Mouse (Mus musculus) bone marrow, adult 2 months (tissue): ENCODE measurements at regions not wholly inside any gene's neighbourhood (a gene's known extent, or its start where the extent isn't known, plus 50 kb on each side); places are given as distances from the start of the nearest gene placed in this dataset.
A peak's percentile ranks its signal among the peaks of the same experiment; 100 is the strongest.

Source experiments
- H3K27ac ChIP-seq: fragments of 200-500 bp; 2 replicates; pipeline ENCODE4 v1.5.1; 2012; ENCODE audit warnings: low read depth, mild to moderate bottlenecking, control low read depth, inconsistent platforms, low read length; ENCODE audit not compliant: control insufficient read depth, poor library complexity, insufficient read depth
- H3K4me1 ChIP-seq: fragments of 200-500 bp; 2 replicates; pipeline ENCODE4 v1.6.1; 2011; ENCODE audit warnings: low read length; ENCODE audit not compliant: control insufficient read depth, insufficient read depth
- H3K4me3 ChIP-seq: fragments of 200-500 bp; replicated peaks from 2 replicates; pipeline ENCODE3; 2011; ENCODE audit warnings: mild to moderate bottlenecking, low read depth, low read length, control low read depth; ENCODE audit not compliant: control insufficient read depth
- CTCF ChIP-seq: fragments of 200-500 bp; IDR thresholded peaks from 2 replicates; pipeline ENCODE4 v1.5.1; 2011; ENCODE audit warnings: low read length, control low read depth; ENCODE audit not compliant: control insufficient read depth, insufficient read depth
- POLR2A ChIP-seq: fragments of 200-500 bp; IDR thresholded peaks from 2 replicates; pipeline ENCODE4 v1.6.1; 2011; ENCODE audit warnings: low read depth, mild to moderate bottlenecking, control low read depth, low read length, borderline replicate concordance; ENCODE audit not compliant: control insufficient read depth
- WGBS: fragments of 180-500 bp; shearing (Covaris S2); methylation state at CpG from one replicate; pipeline ENCODE4 v1.1.7; 2018; 5-methylcytosine and 5-hydroxymethylcytosine counted together

DNA sequence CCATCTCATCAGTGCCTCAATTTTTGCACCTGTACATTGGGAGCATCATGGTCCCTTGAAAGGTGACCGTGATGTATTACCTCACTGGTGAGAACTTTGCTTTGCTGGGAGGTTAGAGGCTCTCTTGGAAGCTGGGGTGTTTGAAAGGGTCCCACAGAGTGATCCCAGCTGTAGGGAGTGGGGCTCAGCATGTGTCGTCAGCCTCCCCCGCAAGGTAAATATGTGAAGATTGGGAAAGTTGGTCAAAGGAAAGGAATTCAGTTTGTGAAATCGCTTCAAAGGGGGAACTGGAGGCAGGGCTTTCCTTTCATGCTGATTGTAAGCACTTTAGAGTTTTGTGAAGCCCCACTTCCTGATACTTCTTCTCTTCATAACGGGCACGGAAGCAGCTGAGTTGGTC, 299.5 kb downstream of the 4933412E24Rik start:
- H3K4me1 ChIP-seq, result peaks cover 13% of the 10 kb centered on the region
- no peak overlapping the region for H3K27ac ChIP-seq
- TF ChIP-seq POLR2A, result no peak
- TF ChIP-seq CTCF, result no peak
- H3K4me3 ChIP-seq, result no peak overlapping the region
- 17% methylated on average over 6 of the region's 6 CpGs for WGBS

DNA sequence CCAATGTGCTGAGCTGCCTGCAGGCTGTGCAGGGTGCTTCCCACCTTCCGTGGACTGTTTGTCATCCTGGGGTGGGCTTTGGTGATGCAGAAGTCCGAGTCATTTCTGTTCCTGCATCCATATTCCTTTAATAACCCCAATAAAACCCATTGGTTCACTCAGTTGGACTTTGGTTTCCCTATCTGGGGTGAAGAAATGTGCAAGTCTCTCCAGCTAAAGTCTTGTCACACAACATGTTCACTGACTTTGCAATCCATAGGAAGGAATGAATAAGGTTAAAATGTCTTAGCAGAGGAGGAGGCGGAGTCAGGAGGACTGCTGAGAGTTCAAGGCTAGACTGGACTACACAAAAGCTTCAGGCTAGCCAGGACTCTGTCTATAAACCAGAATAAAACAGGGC, 300.5 kb downstream of the 4933412E24Rik start:
- Histone ChIP-seq H3K4me3 (no peak overlapping the region), H3K27ac (no peak overlapping the region), H3K4me1 (peaks cover 10% of the 10 kb centered on the region)
- 73% methylated on average over 3 of the region's 3 CpGs for WGBS
- TF ChIP-seq POLR2A (no peak), CTCF (no peak)

- H3K27ac ChIP-seq, result peak overlapping the region; percentile 30; the same call in 1 of the 2 replicates
- no peak overlapping the region for H3K4me3 ChIP-seq
- TF ChIP-seq CTCF (no peak), POLR2A (no peak)
- H3K4me1 ChIP-seq, result peaks cover 11% of the 10 kb centered on the region
- WGBS, result 27% methylated on average over 8 of the region's 8 CpGs
Measured at GRCm38 (mm10) chr15:59713965-59714739, 302.3 kb downstream of the 4933412E24Rik start.

- WGBS, result 23% methylated on average over 5 of the region's 5 CpGs
- Histone ChIP-seq H3K4me3 (no peak overlapping the region), H3K27ac (peak overlapping the region; percentile 29; the same call in 1 of the 2 replicates), H3K4me1 (peaks cover 16% of the 10 kb centered on the region)
- TF ChIP-seq CTCF, result no peak
- no peak for TF ChIP-seq POLR2A
Measured at GRCm38 (mm10) chr15:59712077-59712752, 304.2 kb downstream of the 4933412E24Rik start.

- no peak for TF ChIP-seq CTCF
- no peak for TF ChIP-seq POLR2A
- H3K4me1 ChIP-seq, result peaks cover 16% of the 10 kb centered on the region
- 58% methylated on average over 2 of the region's 2 CpGs for WGBS
- no peak overlapping the region for H3K4me3 ChIP-seq
- H3K27ac ChIP-seq, result no peak overlapping the region
Measured at GRCm38 (mm10) chr15:59709925-59710324, 306.5 kb downstream of the 4933412E24Rik start.

GRCm38 (mm10) chr15:59708402-59708801, 308.0 kb downstream of the 4933412E24Rik start:
- H3K27ac ChIP-seq, result no peak overlapping the region
- H3K4me1 ChIP-seq, result peaks cover 12% of the 10 kb centered on the region
- TF ChIP-seq CTCF (no peak), POLR2A (no peak)
- H3K4me3 ChIP-seq, result no peak overlapping the region

DNA sequence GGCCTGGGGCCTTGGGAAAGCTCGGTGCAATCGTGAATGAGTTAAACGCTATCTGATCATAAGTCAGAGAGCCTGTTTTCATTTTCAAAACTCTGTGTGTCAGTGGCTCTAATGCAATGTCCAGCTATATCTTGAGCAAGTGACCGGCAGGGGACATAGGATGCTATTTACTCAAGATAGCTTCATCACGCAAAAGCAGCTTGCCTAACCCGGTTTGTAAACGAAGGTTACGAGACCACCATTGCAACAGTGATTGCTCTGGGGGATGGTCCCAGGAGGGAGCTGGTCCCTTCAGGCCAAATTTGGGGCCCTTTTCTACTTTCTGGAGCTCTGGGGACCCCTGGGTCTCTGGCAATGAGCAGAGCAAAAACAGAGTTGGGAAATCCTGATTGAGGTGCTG, 309.3 kb downstream of the 4933412E24Rik start:
- no peak overlapping the region for H3K4me3 ChIP-seq
- WGBS, result 49% methylated on average over 8 of the region's 8 CpGs
- H3K4me1 ChIP-seq, result peaks cover 8% of the 10 kb centered on the region
- H3K27ac ChIP-seq, result peak overlapping the region; percentile 87
- TF ChIP-seq CTCF, result no peak
- no peak for TF ChIP-seq POLR2A
